Mouse (Mus musculus): ENCODE data around the gene Pnmal2.

- TF ChIP-seq GATA1 (IDR thresholded peaks at IDR 0.05; ENCODE audit: borderline replicate concordance, low read length) (no peak), FLI1 (IDR thresholded peaks at IDR 0.05; ENCODE audit: low read length) (no peak)
Observed at GRCm38 (mm10) chr7:16944061-16944807, at the start of gene Pnmal2.

Data from megakaryocyte, embryonic 14.5 days (primary cell).